Mouse (Mus musculus): ENCODE data around the gene C2cd3. TPM values are rescaled to one million over a fixed set of nuclear protein-coding genes. Genes with fewer than 3 reads are reported as not detected.

Gene C2cd3
- total and polyA plus RNA-seq, 2 experiments from 2014 or later = 8.1 to 26.6 TPM

DNA sequence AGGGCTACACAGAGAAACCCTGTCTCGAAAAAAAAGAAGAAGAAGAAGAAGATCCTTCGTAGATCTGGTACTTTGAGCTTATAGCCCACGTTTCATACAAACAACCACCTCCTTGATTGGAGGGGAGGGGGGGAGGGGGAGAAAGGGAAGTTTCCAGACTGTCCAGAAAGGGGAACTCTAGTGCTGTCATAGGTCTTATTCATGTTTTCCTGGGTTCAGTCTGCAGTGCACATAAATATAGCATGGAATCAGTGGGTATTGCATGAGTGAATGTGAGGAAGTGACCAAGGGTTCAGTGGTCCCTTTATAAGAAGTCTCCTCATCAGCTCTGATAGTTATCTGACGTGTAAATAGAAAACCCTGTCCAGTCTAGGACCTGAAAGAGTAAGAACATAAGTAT is 71.7 kb downstream of the C2cd3 start:
- H3K4me2 ChIP-seq (ENCODE audit: low read depth, low read length, poor library complexity, severe bottlenecking) = no peak overlapping the region
- WGBS = 95% methylated on average over 4 of the region's 4 CpGs
- no peak overlapping the region for H3K4me3 ChIP-seq (ENCODE audit: low read depth, low read length)
- no peak for TF ChIP-seq CTCF (IDR thresholded peaks at IDR 0.05)
- H3K27ac ChIP-seq (ENCODE audit: low read depth, low read length) = no peak overlapping the region
- ATAC-seq (ENCODE audit: low FRiP score) (no peak), DNase-seq (ENCODE audit: low spot score) (no peak)
- no peaks in the 10 kb centered on the region for H3K4me1 ChIP-seq (ENCODE audit: insufficient read depth, low read length)
- no peaks in the 10 kb centered on the region for H3K9me3 ChIP-seq (ENCODE audit: low read length)
- no peak overlapping the region for H3K9ac ChIP-seq (replicated peaks; ENCODE audit: low read length, poor library complexity, severe bottlenecking)
- H3K36me3 ChIP-seq (ENCODE audit: insufficient read depth, low read length) = peaks cover 43% of the 10 kb centered on the region
- H3K27me3 ChIP-seq (ENCODE audit: insufficient read depth, low read length) = no peaks in the 10 kb centered on the region

DNA sequence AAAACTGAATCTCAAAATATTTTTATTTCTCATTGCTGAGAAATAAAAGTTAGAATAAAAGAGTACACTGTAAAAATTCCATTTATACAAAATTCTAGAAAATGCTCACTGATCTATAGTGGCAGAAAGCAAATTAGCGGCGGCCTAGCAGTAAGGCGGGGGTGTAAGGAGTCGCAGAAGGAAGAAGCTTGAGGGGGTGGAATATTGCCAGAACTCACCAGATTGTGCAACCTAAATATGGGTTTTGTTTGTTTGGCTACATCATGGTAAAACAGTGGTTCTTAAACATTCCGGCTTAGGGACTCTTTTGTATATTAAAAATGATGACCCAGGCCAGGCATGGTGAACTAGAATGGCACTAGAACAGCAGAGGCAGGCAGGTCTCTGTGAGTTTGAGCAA is 74.2 kb downstream of the C2cd3 start:
- Histone ChIP-seq H3K27ac (ENCODE audit: low read depth, low read length) (no peak overlapping the region), H3K4me3 (ENCODE audit: low read depth, low read length) (no peak overlapping the region), H3K4me2 (ENCODE audit: low read depth, low read length, poor library complexity, severe bottlenecking) (no peak overlapping the region), H3K9ac (replicated peaks; ENCODE audit: low read length, poor library complexity, severe bottlenecking) (no peak overlapping the region), H3K27me3 (ENCODE audit: insufficient read depth, low read length) (no peaks in the 10 kb centered on the region), H3K36me3 (ENCODE audit: insufficient read depth, low read length) (peaks cover 46% of the 10 kb centered on the region), H3K4me1 (ENCODE audit: insufficient read depth, low read length) (no peaks in the 10 kb centered on the region), H3K9me3 (ENCODE audit: low read length) (no peaks in the 10 kb centered on the region)
- ATAC-seq (ENCODE audit: low FRiP score) (no peak), DNase-seq (ENCODE audit: low spot score) (no peak)
- 97% methylated on average over 5 of the region's 5 CpGs for whole genome bisulfite sequencing
- no peak for TF ChIP-seq CTCF (IDR thresholded peaks at IDR 0.05)

DNA sequence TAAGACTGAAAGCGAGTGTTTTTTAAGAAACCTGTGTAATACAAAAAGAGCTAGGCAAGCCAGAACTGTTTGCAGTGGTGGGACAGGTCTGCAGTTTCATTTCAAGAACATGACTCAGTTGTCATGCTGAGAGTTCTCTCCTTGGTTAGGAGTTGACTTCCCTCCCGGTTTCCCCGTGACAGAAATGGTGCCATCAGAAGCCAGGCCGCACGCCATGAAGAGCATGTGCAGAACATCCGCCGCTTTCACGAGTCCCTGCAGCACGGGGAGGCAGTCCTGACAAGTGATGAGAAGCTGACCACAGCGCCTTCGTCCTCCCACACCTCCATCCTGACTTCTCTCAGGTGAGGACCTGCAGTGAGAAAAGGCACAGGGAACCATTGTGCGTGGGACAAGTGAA is 76.5 kb downstream of the C2cd3 start:
- Histone ChIP-seq H3K36me3 (ENCODE audit: insufficient read depth, low read length) (peaks cover 52% of the 10 kb centered on the region), H3K4me2 (ENCODE audit: low read depth, low read length, poor library complexity, severe bottlenecking) (no peak overlapping the region), H3K9me3 (ENCODE audit: low read length) (no peaks in the 10 kb centered on the region), H3K4me3 (ENCODE audit: low read depth, low read length) (no peak overlapping the region), H3K27ac (ENCODE audit: low read depth, low read length) (no peak overlapping the region), H3K27me3 (ENCODE audit: insufficient read depth, low read length) (no peaks in the 10 kb centered on the region), H3K9ac (replicated peaks; ENCODE audit: low read length, poor library complexity, severe bottlenecking) (no peak overlapping the region), H3K4me1 (ENCODE audit: insufficient read depth, low read length) (no peaks in the 10 kb centered on the region)
- DNase-seq (ENCODE audit: low spot score) (no peak), ATAC-seq (ENCODE audit: low FRiP score) (no peak)
- TF ChIP-seq CTCF (IDR thresholded peaks at IDR 0.05) = no peak
- WGBS = 97% methylated on average over 12 of the region's 12 CpGs

DNA sequence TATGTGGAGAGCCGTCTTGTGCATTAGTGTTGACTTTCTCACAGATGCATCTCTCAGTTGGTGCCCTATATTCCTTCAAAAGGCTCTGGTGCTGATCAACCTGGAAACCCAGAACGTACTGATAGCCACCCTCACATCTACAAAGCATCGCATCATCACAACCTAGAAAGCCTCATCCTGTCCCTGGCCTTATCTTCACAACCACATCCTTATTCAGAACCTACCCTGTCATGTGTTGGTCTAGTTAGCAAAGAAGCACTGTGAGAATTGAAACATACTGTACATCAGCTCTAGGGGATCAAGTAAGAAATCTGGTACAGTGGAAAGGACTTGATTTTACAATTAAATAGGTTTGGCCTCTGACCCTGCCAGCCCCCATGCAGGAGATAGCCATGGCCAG is 77.0 kb downstream of the C2cd3 start:
- H3K4me3 ChIP-seq (ENCODE audit: low read depth, low read length) = no peak overlapping the region
- H3K9me3 ChIP-seq (ENCODE audit: low read length) = no peaks in the 10 kb centered on the region
- no peak overlapping the region for H3K27ac ChIP-seq (ENCODE audit: low read depth, low read length)
- ATAC-seq (ENCODE audit: low FRiP score) (no peak), DNase-seq (ENCODE audit: low spot score) (no peak)
- H3K36me3 ChIP-seq (ENCODE audit: insufficient read depth, low read length) = peaks cover 56% of the 10 kb centered on the region
- H3K4me2 ChIP-seq (ENCODE audit: low read depth, low read length, poor library complexity, severe bottlenecking) = no peak overlapping the region
- no peaks in the 10 kb centered on the region for H3K27me3 ChIP-seq (ENCODE audit: insufficient read depth, low read length)
- H3K4me1 ChIP-seq (ENCODE audit: insufficient read depth, low read length) = no peaks in the 10 kb centered on the region
- no peak overlapping the region for H3K9ac ChIP-seq (replicated peaks; ENCODE audit: low read length, poor library complexity, severe bottlenecking)
- TF ChIP-seq CTCF (IDR thresholded peaks at IDR 0.05) = no peak
- WGBS = 94% methylated on average over 3 of the region's 3 CpGs

DNA sequence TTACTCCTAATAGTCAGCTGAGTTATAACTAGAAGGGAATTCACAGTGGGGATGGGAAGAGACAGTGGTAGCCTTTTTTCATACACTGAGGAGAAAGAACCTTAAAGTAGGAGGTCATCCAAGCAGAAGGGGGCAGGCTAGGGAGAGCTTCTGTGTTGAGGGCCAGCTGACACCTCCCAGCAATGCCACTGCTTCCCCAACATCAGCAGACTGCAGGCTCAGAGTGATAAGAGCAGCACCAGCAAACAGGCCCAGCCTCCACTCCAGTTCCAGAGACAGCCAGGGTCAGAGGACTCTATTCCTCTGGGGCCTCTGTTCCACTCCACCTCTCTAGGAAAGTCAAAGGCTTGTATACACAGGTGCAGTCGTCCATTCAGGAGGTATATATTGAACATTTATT is 86.1 kb downstream of the C2cd3 start:
- no peaks in the 10 kb centered on the region for H3K4me1 ChIP-seq (ENCODE audit: insufficient read depth, low read length)
- ATAC-seq (ENCODE audit: low FRiP score) (no peak), DNase-seq (ENCODE audit: low spot score) (no peak)
- no peak overlapping the region for H3K4me3 ChIP-seq (ENCODE audit: low read depth, low read length)
- no peak for TF ChIP-seq CTCF (IDR thresholded peaks at IDR 0.05)
- no peak overlapping the region for H3K4me2 ChIP-seq (ENCODE audit: low read depth, low read length, poor library complexity, severe bottlenecking)
- H3K27me3 ChIP-seq (ENCODE audit: insufficient read depth, low read length) = no peaks in the 10 kb centered on the region
- no peak overlapping the region for H3K9ac ChIP-seq (replicated peaks; ENCODE audit: low read length, poor library complexity, severe bottlenecking)
- H3K36me3 ChIP-seq (ENCODE audit: insufficient read depth, low read length) = peaks cover 47% of the 10 kb centered on the region
- 76% methylated on average over 1 of the region's 1 CpGs for WGBS
- no peak overlapping the region for H3K27ac ChIP-seq (ENCODE audit: low read depth, low read length)
- H3K9me3 ChIP-seq (ENCODE audit: low read length) = no peaks in the 10 kb centered on the region

DNA sequence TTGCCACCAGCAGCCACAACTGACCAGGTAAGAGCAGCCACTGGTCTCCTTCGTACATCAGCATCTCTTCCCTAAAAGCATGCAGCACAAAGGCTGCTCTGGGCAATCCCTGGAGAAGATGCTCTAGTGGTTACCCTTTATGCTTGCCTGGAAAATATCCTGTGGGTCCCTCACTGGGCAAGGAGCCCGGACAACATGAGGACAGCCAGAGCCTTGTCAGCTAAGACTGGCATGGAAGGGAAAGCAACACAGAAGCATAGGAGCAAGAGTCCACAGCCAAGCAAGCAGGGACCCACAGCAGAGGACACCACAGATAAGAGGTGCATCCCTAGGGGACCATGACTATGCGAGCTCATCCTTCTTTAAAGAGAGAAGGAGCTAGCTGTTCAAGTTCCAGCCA is 87.8 kb downstream of the C2cd3 start:
- Histone ChIP-seq H3K36me3 (ENCODE audit: insufficient read depth, low read length) (peaks cover 38% of the 10 kb centered on the region), H3K4me3 (ENCODE audit: low read depth, low read length) (no peak overlapping the region), H3K27me3 (ENCODE audit: insufficient read depth, low read length) (no peaks in the 10 kb centered on the region), H3K9ac (replicated peaks; ENCODE audit: low read length, poor library complexity, severe bottlenecking) (no peak overlapping the region), H3K4me1 (ENCODE audit: insufficient read depth, low read length) (no peaks in the 10 kb centered on the region), H3K27ac (ENCODE audit: low read depth, low read length) (no peak overlapping the region), H3K4me2 (ENCODE audit: low read depth, low read length, poor library complexity, severe bottlenecking) (no peak overlapping the region), H3K9me3 (ENCODE audit: low read length) (no peaks in the 10 kb centered on the region)
- no peak for ATAC-seq (ENCODE audit: low FRiP score)
- no peak for TF ChIP-seq CTCF (IDR thresholded peaks at IDR 0.05)
- DNase-seq (ENCODE audit: low spot score) = no peak
- 93% methylated on average over 3 of the region's 3 CpGs for WGBS
